Mouse (Mus musculus): ENCODE measurements at regions not wholly inside any gene's neighbourhood (a gene's known extent, or its start where the extent isn't known, plus 50 kb on each side); places are given as distances from the start of the nearest gene placed in this dataset.

- no peak for DNase-seq (ENCODE audit: low spot score in 2 of 2)
These were observed 195.9 kb downstream of the Unc5cl start for GRCm38 (mm10) chr17:48650556-48650955.

GRCm38 (mm10) chr17:48672749-48673148 is 218.0 kb downstream of the Unc5cl start:
- no peak for DNase-seq (ENCODE audit: low spot score in 2 of 2)

GRCm38 (mm10) chr17:48678216-48678832 is 223.6 kb downstream of the Unc5cl start:
- DNase-seq (ENCODE audit: low spot score in 2 of 2): no peak

- DNase-seq (ENCODE audit: low spot score in 2 of 2): no peak
These were observed 225.6 kb downstream of the Unc5cl start for GRCm38 (mm10) chr17:48680331-48680730.

GRCm38 (mm10) chr17:48688944-48689343 is 234.2 kb downstream of the Unc5cl start:
- DNase-seq (ENCODE audit: low spot score in 2 of 2): no peak

GRCm38 (mm10) chr17:48698456-48698855 is 233.7 kb upstream of the Lrfn2 start:
- no peak for DNase-seq (ENCODE audit: low spot score in 2 of 2)

GRCm38 (mm10) chr17:48700591-48700990 is 231.6 kb upstream of the Lrfn2 start:
- no peak for DNase-seq (ENCODE audit: low spot score in 2 of 2)

GRCm38 (mm10) chr17:48720506-48720905 is 211.7 kb upstream of the Lrfn2 start:
- DNase-seq (ENCODE audit: low spot score in 2 of 2): no peak

GRCm38 (mm10) chr17:48723286-48723685 is 208.9 kb upstream of the Lrfn2 start:
- DNase-seq (ENCODE audit: low spot score in 2 of 2): peak in 1 of 2 experiments; percentile 9

GRCm38 (mm10) chr17:48724513-48725112 is 207.6 kb upstream of the Lrfn2 start:
- no peak for DNase-seq (ENCODE audit: low spot score in 2 of 2)

GRCm38 (mm10) chr17:48726460-48726859 is 205.7 kb upstream of the Lrfn2 start:
- no peak for DNase-seq (ENCODE audit: low spot score in 2 of 2)

- no peak for DNase-seq (ENCODE audit: low spot score in 2 of 2)
These were observed 198.4 kb upstream of the Lrfn2 start for GRCm38 (mm10) chr17:48733801-48734200.

- DNase-seq (ENCODE audit: low spot score in 2 of 2): peak in 1 of 2 experiments; percentile 51
These were observed 195.0 kb upstream of the Lrfn2 start for GRCm38 (mm10) chr17:48737181-48737580.

- DNase-seq (ENCODE audit: low spot score in 2 of 2): no peak
These were observed 193.5 kb upstream of the Lrfn2 start for GRCm38 (mm10) chr17:48738708-48739107.

- DNase-seq (ENCODE audit: low spot score in 2 of 2): no peak
These were observed 189.3 kb upstream of the Lrfn2 start for GRCm38 (mm10) chr17:48742769-48743405.

GRCm38 (mm10) chr17:48770099-48770498 is 162.1 kb upstream of the Lrfn2 start:
- no peak for DNase-seq (ENCODE audit: low spot score in 2 of 2)

- DNase-seq (ENCODE audit: low spot score in 2 of 2): no peak
These were observed 160.4 kb upstream of the Lrfn2 start for GRCm38 (mm10) chr17:48771721-48772320.

GRCm38 (mm10) chr17:48774172-48774890 is 157.8 kb upstream of the Lrfn2 start:
- DNase-seq (ENCODE audit: low spot score in 2 of 2): peak in 1 of 2 experiments; percentile 27

GRCm38 (mm10) chr17:48775479-48775878 is 156.7 kb upstream of the Lrfn2 start:
- DNase-seq (ENCODE audit: low spot score in 2 of 2): no peak

- DNase-seq (ENCODE audit: low spot score in 2 of 2): no peak
These were observed 155.7 kb upstream of the Lrfn2 start for GRCm38 (mm10) chr17:48776502-48776902.

- no peak for DNase-seq (ENCODE audit: low spot score in 2 of 2)
These were observed 152.0 kb upstream of the Lrfn2 start for GRCm38 (mm10) chr17:48780217-48780616.

- DNase-seq (ENCODE audit: low spot score in 2 of 2): peak in 1 of 2 experiments; percentile 31
These were observed 147.8 kb upstream of the Lrfn2 start for GRCm38 (mm10) chr17:48784417-48784816.
